Mouse (Mus musculus) small intestine, adult 2 months (tissue): ENCODE results near the gene Hist2h2be.

Experiments used
- CTCF ChIP-seq: fragments of 200-500 bp; IDR thresholded peaks from 2 replicates; pipeline ENCODE4 v1.5.1; 2012; ENCODE audit warnings: low read depth, mild to moderate bottlenecking, control low read depth, inconsistent platforms, low read length, moderate library complexity, mixed read lengths; ENCODE audit not compliant: insufficient replicate concordance, insufficient read length; ENCODE audit errors: extremely low read depth
- POLR2A ChIP-seq: fragments of 200-500 bp; IDR thresholded peaks from 2 replicates; pipeline ENCODE4 v1.6.1; 2012; ENCODE audit warnings: low read depth, mild to moderate bottlenecking, control low read depth, inconsistent platforms, low read length, moderate library complexity

DNA sequence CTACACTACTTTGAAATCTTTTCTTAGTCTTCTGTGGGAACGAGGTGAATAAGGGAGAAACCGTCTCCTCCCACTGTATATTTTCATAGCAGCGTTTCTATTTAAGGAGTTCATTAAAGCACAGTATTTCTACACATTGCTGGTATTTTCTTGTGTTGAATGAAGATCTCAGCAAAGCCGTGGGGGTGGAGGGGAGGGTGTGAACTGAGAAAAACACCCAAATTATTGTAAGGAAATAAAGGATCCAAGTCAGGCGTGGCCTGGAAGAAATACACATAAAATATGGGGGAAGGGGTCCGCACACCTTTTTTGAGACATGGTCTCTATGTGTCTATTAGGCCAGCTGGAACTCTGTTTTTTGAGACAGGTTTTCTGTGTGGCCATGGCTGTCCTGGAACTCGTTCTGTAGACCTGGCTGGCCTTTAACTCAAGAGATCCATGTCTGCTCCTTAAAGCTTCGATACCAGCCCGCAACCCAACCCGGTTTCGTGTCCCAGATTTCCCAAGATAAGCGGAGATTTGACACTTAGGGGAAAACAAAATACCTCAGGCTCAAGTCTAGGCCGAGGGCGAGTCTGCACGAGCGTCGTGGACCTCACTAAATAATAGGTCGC, 49.2 kb upstream of the Hist2h2be start:
- TF ChIP-seq CTCF (no peak), POLR2A (no peak)
